Mouse (Mus musculus) hindbrain, embryonic 13.5 days (tissue): Measurements from ENCODE around the gene Olfr1504. TPM values are rescaled to one million over a fixed set of nuclear protein-coding genes. Genes with fewer than 3 reads are reported as not detected.
"Not testable (repeated sequence)": the region's sequence is repeated elsewhere in the genome, so short reads cannot be mapped to it uniquely, and the experiment has no call there.

Experiments
- ATAC-seq: fragments of 200-750 bp; cut with Nextera tagmentation; 2 replicates; pipeline ENCODE4 v1.8.0; 2017; ENCODE audit warnings: moderate TSS enrichment; ENCODE audit not compliant: low FRiP score
- H3K27ac ChIP-seq: fragments of 300-500 bp; sonication (generic); 2 replicates; pipeline ENCODE4 v1.5.1; 2015; ENCODE audit warnings: inconsistent platforms, mild to moderate bottlenecking, moderate library complexity
- H3K27me3 ChIP-seq: fragments of 300-500 bp; sonication (generic); 2 replicates; pipeline ENCODE4 v1.6.1; 2015; ENCODE audit warnings: mild to moderate bottlenecking, inconsistent platforms
- H3K36me3 ChIP-seq: fragments of 300-500 bp; sonication (generic); 2 replicates; pipeline ENCODE4 v1.6.1; 2015; ENCODE audit warnings: mild to moderate bottlenecking, inconsistent platforms
- H3K4me1 ChIP-seq: fragments of 300-500 bp; sonication (generic); replicated peaks from 2 replicates; pipeline ENCODE4 v1.6.1; 2015; ENCODE audit warnings: inconsistent platforms
- H3K4me2 ChIP-seq: fragments of 300-500 bp; sonication (generic); 2 replicates; pipeline ENCODE4 v1.6.1; 2015; ENCODE audit warnings: inconsistent platforms, mild to moderate bottlenecking, moderate library complexity
- H3K4me3 ChIP-seq: fragments of 300-500 bp; sonication (generic); 2 replicates; pipeline ENCODE4 v1.5.1; 2015; ENCODE audit warnings: mild to moderate bottlenecking, inconsistent platforms
- H3K9ac ChIP-seq: fragments of 300-500 bp; sonication (generic); 2 replicates; pipeline ENCODE4 v1.6.1; 2015; ENCODE audit warnings: mild to moderate bottlenecking, inconsistent platforms
- H3K9me3 ChIP-seq: fragments of 300-500 bp; sonication (generic); 2 replicates; pipeline ENCODE4 v1.6.1; 2016; ENCODE audit warnings: inconsistent platforms
- WGBS: fragments of 180-500 bp; shearing (Covaris S2); methylation state at CpG from one replicate; pipeline ENCODE4 v1.1.7; 2015; 5-methylcytosine and 5-hydroxymethylcytosine counted together
- polyA plus RNA-seq: library from polyadenylated mRNA; unstranded; fragments of >200 nt; fragmentation: Nextera tagmentation; extraction: Ambion mirVana; gene quantifications from 2 replicates; pipeline ENCODE4 v1.2.1, GENCODE M21; 2015

Olfr1504 gene
- not detected in 2 replicates for polyA plus RNA-seq

DNA sequence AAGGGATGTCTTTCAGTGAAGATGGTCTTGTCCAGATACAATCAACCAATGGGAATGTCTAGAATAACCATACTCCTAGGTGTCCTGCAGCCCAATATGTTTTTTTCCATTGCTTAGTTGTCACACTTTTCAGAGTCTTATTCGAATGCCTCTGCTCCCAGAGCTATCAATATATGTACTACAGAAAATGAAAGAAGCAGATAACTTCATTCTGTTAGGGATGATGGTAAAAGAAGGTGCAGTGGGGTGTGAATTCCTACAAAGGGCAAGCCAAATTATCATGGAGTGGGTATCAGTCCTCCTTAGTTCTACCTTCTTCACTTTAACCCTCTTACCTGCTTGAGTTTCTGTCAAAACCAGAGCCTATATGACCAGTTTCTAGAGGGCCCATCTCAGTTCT, at the start of gene Olfr1504:
Gene Olfr1504, minus strand, starts transcription at position 101 of the 400 bp plus-strand sequence.
- Histone ChIP-seq H3K27me3 (no peaks in the 10 kb centered on the region), H3K36me3 (no peaks in the 10 kb centered on the region), H3K4me2 (no peak within 1 kb of the TSS), H3K4me3 (no peak within 1 kb of the TSS), H3K4me1 (no peaks in the 10 kb centered on the region), H3K9ac (no peak within 1 kb of the TSS), H3K9me3 (no peaks in the 10 kb centered on the region), H3K27ac (no peak within 1 kb of the TSS)
- ATAC-seq, result no peak
- 74% methylated on average over 1 of the region's 1 CpGs for WGBS

DNA sequence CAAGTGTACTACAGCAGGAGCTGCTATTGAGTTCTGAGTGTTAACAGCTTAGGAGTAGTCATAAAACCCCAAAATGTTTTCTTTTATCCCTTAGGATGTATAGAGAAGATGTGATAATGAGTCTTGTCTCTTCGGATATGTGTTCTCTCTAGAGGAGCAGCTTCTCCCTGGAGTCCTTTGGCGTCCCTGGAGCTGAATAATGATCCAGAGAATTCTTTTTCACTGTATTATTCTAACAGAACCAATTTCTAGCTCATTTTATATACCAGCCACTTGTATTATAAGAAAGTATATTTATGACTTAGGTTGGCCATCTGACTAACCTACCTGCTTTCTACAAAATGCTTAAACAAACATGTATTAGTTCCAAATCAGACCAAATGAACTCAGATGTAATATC, 15.5 kb upstream of the Olfr1504 start, which contains the start of gene Olfr1505:
Gene Olfr1505, plus strand, starts transcription at position 301 of the 400 bp plus-strand sequence.
- no peak within 1 kb of the TSS for H3K27ac ChIP-seq
- no peaks in the 10 kb centered on the region for H3K27me3 ChIP-seq
- 89% methylated on average over 2 of the region's 2 CpGs for WGBS
- no peaks in the 10 kb centered on the region for H3K36me3 ChIP-seq
- no peaks in the 10 kb centered on the region for H3K9me3 ChIP-seq
- no peak within 1 kb of the TSS for H3K9ac ChIP-seq
- ATAC-seq, result no peak
- no peaks in the 10 kb centered on the region for H3K4me1 ChIP-seq
- no peak within 1 kb of the TSS for H3K4me3 ChIP-seq
- no peak within 1 kb of the TSS for H3K4me2 ChIP-seq

DNA sequence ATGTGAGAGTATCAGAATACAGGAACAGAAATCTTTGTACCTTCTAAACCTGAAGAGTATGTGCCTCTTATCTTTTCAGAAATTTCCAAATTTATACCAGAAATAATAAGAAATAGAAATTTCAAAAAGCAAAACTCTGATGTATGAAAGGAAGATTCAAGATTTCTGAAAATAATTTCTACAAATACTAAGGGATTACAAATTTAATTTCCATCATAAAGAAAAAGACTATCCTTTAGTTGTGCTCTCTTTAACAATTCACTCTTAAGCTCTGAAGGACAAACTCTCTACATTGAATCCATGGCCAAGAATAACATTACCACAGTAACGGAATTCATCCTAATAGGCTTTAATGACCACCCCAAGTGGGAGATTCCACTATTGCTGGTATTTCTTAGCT, 36.2 kb downstream of the Olfr1504 start, which contains the start of gene Olfr1502:
Gene Olfr1502, plus strand, starts transcription at position 301 of the 400 bp plus-strand sequence.
- no peak for ATAC-seq
- H3K4me2 ChIP-seq, result no peak within 1 kb of the TSS
- H3K9me3 ChIP-seq, result no peaks in the 10 kb centered on the region
- H3K4me1 ChIP-seq, result no peaks in the 10 kb centered on the region
- H3K36me3 ChIP-seq, result no peaks in the 10 kb centered on the region
- H3K4me3 ChIP-seq, result no peak within 1 kb of the TSS
- H3K9ac ChIP-seq, result no peak within 1 kb of the TSS
- H3K27me3 ChIP-seq, result no peaks in the 10 kb centered on the region
- 95% methylated on average over 1 of the region's 1 CpGs for WGBS
- no peak within 1 kb of the TSS for H3K27ac ChIP-seq

DNA sequence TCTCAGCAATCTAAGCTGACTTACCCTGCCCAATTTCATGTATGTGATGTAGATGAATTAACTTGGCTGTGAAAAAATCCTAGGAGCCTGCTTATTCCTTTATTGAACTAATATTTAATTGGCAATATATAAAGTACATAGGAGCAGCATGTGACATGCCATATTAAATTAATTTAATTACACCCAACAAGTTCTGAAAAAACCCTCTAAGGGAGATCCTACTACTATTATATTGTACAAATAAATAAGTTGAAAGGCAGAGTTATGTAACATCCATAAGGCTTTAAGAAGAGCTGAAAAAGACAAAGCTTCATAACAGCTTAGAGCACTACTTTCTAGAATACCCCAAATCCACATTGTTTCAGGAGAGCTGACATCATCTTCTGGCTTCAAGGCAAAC, 47.1 kb downstream of the Olfr1504 start, which contains the start of gene Olfr1501:
Gene Olfr1501, minus strand, starts transcription at position 101 of the 400 bp plus-strand sequence.
- H3K4me2 ChIP-seq, H3K27ac ChIP-seq, H3K36me3 ChIP-seq, H3K9me3 ChIP-seq, H3K9ac ChIP-seq, ATAC-seq, H3K4me1 ChIP-seq, H3K27me3 ChIP-seq, H3K4me3 ChIP-seq: not testable (repeated sequence)

Other genes with a start within 250 kb of the Olfr1504 start
- gene Olfr1490, start 246.8 kb downstream of the Olfr1504 start, polyA plus RNA-seq, result not detected in 2 replicates
- not detected in 2 replicates for gene Olfr1491, start 200.7 kb downstream of the Olfr1504 start, polyA plus RNA-seq
- not detected in 2 replicates for gene Olfr1493-ps1, start 174.7 kb downstream of the Olfr1504 start, polyA plus RNA-seq
- gene Olfr1494, start 158.2 kb downstream of the Olfr1504 start, polyA plus RNA-seq, result not detected in 2 replicates
- not detected in 2 replicates for gene Olfr1495, start 133.3 kb downstream of the Olfr1504 start, polyA plus RNA-seq
- gene Olfr1496, start 120.0 kb downstream of the Olfr1504 start, polyA plus RNA-seq, result not detected in 2 replicates
- not detected in 2 replicates for gene Olfr1497, start 99.7 kb downstream of the Olfr1504 start, polyA plus RNA-seq
- not detected in 2 replicates for gene Olfr1499, start 78.5 kb downstream of the Olfr1504 start, polyA plus RNA-seq
- gene Olfr1500, start 67.4 kb downstream of the Olfr1504 start, polyA plus RNA-seq, result not detected in 2 replicates
- not detected in 2 replicates for gene Olfr1501, start 47.2 kb downstream of the Olfr1504 start, polyA plus RNA-seq
- not detected in 2 replicates for gene Olfr1502, start 36.1 kb downstream of the Olfr1504 start, polyA plus RNA-seq
- gene Olfr1505, start 15.6 kb upstream of the Olfr1504 start, polyA plus RNA-seq, result not detected in 2 replicates